Mouse (Mus musculus): ENCODE data around the gene Xylt2.
"Not testable (repeated sequence)": the region's sequence is repeated elsewhere in the genome, so short reads cannot be mapped to it uniquely, and the experiment has no call there.

The Xylt2 gene

GRCm38 (mm10) chr11:94676754-94677606, at the start of gene Xylt2:
TSS of gene Xylt2 (minus strand) at chr11:94677515.
- in situ Hi-C loops (cut with MboI, MseI), result no loop called here

DNA sequence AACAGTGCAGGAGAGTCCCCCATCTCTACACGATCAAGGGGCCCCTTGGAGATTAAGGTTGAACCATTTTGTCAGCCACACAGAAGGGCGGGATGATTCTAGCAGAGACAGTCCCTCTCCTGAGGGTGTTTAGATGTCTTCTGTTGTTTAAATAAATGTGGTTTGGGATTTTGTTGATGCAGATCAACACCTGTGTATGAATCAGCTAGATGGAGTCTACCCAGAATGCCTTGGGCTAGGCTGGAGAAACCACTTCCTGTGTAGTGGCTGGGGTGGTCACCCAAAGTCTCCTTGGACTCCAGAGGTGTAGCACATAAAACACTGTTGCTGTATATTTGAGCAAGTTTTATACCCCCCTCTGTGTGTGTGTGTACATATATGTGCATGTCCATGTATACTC, 41.9 kb upstream of the Xylt2 start:
- in situ Hi-C loops (cut with MboI, MseI), result no loop called here

GRCm38 (mm10) chr11:94718113-94718909, 41.0 kb upstream of the Xylt2 start:
- in situ Hi-C loops (cut with MboI, MseI), result no loop called here

- in situ Hi-C loops (cut with MboI, MseI), result no loop called here
Measured at GRCm38 (mm10) chr11:94717239-94717638, 39.9 kb upstream of the Xylt2 start.

DNA sequence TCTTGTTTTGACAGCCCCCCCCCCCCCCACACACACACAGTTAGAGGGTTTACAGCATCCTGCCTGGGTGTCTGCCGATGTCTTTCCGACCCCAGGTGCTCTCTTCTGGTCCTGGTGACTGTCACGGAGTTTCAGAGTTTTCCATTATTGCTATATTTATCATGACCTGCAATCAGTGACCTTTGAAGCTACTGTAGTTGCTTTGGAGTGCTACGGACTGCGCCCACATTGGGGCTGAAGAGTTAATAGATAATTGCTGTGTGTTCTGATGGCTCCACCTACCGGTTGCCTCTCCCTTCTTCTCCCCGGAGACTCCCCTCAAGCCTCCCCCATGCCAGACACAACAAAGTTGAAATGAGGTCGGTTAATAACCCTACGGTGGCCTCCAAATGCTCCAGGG, 39.4 kb upstream of the Xylt2 start:
- in situ Hi-C loops (cut with MboI, MseI), result no loop called here

- in situ Hi-C loops (cut with MboI, MseI), result no loop called here
Measured at GRCm38 (mm10) chr11:94715622-94716021, 38.3 kb upstream of the Xylt2 start.

- in situ Hi-C loops (cut with MboI, MseI), result no loop called here
Measured at GRCm38 (mm10) chr11:94713246-94713860, 36.0 kb upstream of the Xylt2 start.

- in situ Hi-C loops (cut with MboI, MseI), result no loop called here
Measured at GRCm38 (mm10) chr11:94704472-94704871, 27.2 kb upstream of the Xylt2 start, which contains the start of gene Gm11541. TSS of gene Gm11541 (minus strand) at chr11:94704499.

DNA sequence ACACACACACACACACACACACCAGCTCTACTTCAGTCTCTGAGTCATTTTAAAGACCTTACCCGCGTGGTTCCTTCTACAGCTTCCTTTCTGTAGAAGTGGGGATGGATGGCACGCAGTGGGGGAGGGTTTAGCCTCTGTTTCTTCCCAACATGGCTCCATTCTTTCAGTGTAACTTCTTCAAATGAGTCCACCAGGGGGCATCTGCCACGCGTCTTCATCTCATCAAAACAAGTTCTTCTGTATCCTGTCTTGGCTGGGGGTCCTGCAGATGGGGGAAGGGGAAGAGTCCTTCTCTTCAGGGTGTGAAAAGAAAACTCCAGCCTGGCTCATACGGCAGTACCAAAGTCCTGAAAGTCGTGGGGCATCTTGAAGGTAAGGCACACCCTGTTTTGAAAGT, 26.7 kb upstream of the Xylt2 start:
- in situ Hi-C loops (cut with MboI, MseI), result no loop called here

GRCm38 (mm10) chr11:94702216-94702610, 24.9 kb upstream of the Xylt2 start:
- in situ Hi-C loops (cut with MboI, MseI), result no loop called here

- in situ Hi-C loops (cut with MboI, MseI), result no loop called here
Measured at GRCm38 (mm10) chr11:94701401-94702215, 24.3 kb upstream of the Xylt2 start.

DNA sequence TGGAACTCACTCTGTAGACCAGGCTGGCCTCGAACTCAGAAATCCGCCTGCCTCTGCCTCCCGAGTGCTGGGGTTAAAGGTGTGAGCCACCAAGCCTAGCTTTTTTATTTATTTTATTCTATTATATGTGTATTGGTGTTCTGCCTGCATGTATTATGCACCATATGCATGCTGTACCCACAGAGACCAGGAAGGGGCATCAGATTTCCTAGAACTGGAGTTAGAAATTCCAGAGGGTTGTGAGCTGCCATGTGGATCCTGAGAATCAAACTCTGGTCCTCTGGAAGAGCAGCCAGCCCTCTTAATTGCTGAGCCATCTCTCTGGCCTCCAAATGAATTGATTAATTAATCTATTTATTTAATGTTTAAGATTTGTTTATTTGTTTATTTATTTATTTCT, 22.1 kb upstream of the Xylt2 start:
- in situ Hi-C loops (cut with MboI, MseI), result no loop called here

GRCm38 (mm10) chr11:94697703-94698464, 20.6 kb upstream of the Xylt2 start:
- in situ Hi-C loops (cut with MboI, MseI), result no loop called here

- in situ Hi-C loops (cut with MboI, MseI), result no loop called here
Measured at GRCm38 (mm10) chr11:94697140-94697539, 19.8 kb upstream of the Xylt2 start.

- in situ Hi-C loops (cut with MboI, MseI), result no loop called here
Measured at GRCm38 (mm10) chr11:94695508-94695907, 18.2 kb upstream of the Xylt2 start.

DNA sequence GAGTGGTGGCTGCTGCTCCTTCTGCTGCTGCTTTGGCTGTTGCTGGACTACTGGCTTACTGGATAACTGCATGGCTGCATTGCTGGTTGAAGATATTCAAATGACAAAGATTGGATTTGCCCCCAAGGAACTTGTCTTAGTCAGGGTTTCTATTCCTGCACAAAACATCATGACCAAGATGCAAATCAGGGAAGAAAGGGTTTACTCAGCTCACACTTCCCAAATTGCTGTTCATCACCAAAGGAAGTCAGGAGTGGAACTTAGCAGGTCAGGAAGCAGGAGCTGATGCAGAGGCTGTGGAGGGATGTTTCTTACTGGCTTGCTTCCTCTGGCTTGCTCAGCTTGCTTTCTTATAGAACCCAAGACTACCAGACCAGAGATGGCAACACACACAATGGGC, 15.2 kb upstream of the Xylt2 start:
- in situ Hi-C loops (cut with MboI, MseI), result not testable (repeated sequence)

DNA sequence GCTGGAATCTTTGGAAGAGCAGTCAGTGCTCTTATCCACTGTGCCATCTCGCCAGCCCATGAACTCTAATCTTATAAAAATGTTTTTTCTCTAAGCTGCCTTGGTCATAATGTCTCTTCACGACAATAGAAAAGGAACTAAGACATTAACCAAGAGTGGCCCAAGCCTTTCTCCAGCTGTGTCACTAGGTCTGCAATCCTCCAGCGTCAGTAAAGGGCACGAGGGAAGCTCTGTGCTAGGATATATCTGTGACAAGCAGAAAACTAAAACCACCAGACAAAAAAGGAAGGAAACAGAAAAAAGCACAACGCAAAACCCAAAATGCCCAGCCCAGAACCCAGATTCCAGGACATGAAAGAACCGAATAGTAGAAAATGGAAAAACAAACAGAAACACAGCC, 9.9 kb upstream of the Xylt2 start:
- in situ Hi-C loops (cut with MboI, MseI), result no loop called here

GRCm38 (mm10) chr11:94682427-94682826, 5.1 kb upstream of the Xylt2 start:
- in situ Hi-C loops (cut with MboI, MseI), result no loop called here

DNA sequence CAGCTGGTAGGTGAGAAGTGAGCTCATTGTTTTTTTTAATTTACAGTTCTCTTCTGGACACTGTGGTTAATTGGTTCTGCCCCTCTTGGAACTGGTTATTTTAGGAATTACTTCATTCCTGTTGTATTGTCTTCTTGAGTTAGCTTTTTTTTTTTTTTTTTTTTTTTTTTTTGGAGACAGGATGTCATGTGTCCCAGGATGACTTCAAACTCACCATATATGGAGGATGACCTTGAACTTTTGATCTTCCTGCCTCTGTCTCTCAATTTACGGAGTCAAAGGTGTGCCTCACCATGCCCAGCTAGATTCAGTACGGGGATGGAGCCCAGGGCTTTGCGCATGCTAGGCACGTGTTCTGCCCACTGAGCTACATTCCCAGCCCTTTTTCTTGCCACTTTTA, 4.3 kb upstream of the Xylt2 start:
- in situ Hi-C loops (cut with MboI, MseI), result no loop called here

GRCm38 (mm10) chr11:94680639-94681038, 3.3 kb upstream of the Xylt2 start:
- in situ Hi-C loops (cut with MboI, MseI), result no loop called here

Measured in T-helper 17 cell (primary cell).